Mouse (Mus musculus) heart, adult 2 months (tissue): ENCODE results near the gene Gas6.

ENCODE experiments used
- CTCF ChIP-seq: fragments of 200-600 bp; IDR thresholded peaks from 2 replicates; pipeline ENCODE4 v1.8.1; 2022; ENCODE audit warnings: antibody characterized with exemption, mild to moderate bottlenecking, moderate library complexity
- EP300 ChIP-seq: fragments of 200-500 bp; IDR thresholded peaks from 2 replicates; pipeline ENCODE4 v1.6.1; 2011; ENCODE audit warnings: low read depth, low read length, control low read depth; ENCODE audit not compliant: insufficient read depth
- POLR2A ChIP-seq: fragments of 200-500 bp; IDR thresholded peaks from 2 replicates; pipeline ENCODE4 v1.6.1; 2011; ENCODE audit warnings: mild to moderate bottlenecking, low read depth, low read length, control low read depth; ENCODE audit not compliant: insufficient read depth

DNA sequence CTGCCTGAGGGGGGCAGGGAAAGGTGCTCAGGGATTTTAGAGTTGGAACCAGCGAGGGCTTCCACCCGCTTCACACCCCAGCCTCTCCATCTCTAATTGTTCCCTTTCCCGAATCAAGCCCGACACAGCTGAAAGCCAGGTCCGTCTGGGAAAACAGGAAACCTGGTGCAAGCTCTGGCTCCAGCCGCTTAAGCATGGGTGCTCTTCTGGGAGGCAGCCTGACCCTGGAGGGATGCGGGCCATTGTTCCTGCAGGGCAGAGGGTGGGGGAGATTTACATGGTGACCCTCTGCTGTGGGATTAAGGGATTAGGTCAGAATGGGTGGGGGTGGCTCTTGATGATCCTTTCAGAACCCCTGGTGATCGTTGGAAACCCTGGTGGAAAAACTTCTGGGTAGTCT, 58.2 kb downstream of the Gas6 start:
- TF ChIP-seq CTCF (no peak), POLR2A (peak; percentile 28), EP300 (no peak; the same call in 1 of the 2 replicates)
